Mouse (Mus musculus) heart, embryonic 13.5 days (tissue): Measurements from ENCODE around the gene Apobec3. TPM values are rescaled to one million over a fixed set of nuclear protein-coding genes. Genes with fewer than 3 reads are reported as not detected.

ENCODE experiments used
- ATAC-seq: fragments of 200-750 bp; cut with Nextera tagmentation; 2 replicates; pipeline ENCODE4 v1.8.0; 2017; ENCODE audit warnings: moderate TSS enrichment; ENCODE audit not compliant: insufficient number of reproducible peaks, low FRiP score, low TSS enrichment; ENCODE audit errors: extremely low read depth
- H3K27ac ChIP-seq: fragments of 300-500 bp; sonication (generic); replicated peaks from 2 replicates; pipeline ENCODE4 v1.5.1; 2015; ENCODE audit warnings: moderate library complexity, mild to moderate bottlenecking, inconsistent platforms
- H3K27me3 ChIP-seq: fragments of 300-500 bp; sonication (generic); replicated peaks from 2 replicates; pipeline ENCODE4 v1.6.1; 2015; ENCODE audit warnings: mild to moderate bottlenecking, inconsistent platforms
- H3K36me3 ChIP-seq: fragments of 300-500 bp; sonication (generic); 2 replicates; pipeline ENCODE4 v1.6.1; 2015; ENCODE audit warnings: mild to moderate bottlenecking, inconsistent platforms
- H3K4me1 ChIP-seq: fragments of 300-500 bp; sonication (generic); 2 replicates; pipeline ENCODE4 v1.6.1; 2015; ENCODE audit warnings: inconsistent platforms
- H3K4me2 ChIP-seq: fragments of 300-500 bp; sonication (generic); 2 replicates; pipeline ENCODE4 v1.6.1; 2015; ENCODE audit warnings: inconsistent platforms, mild to moderate bottlenecking, moderate library complexity
- H3K4me3 ChIP-seq: fragments of 300-500 bp; sonication (generic); 2 replicates; pipeline ENCODE4 v1.5.1; 2015; ENCODE audit warnings: moderate library complexity, mild to moderate bottlenecking, inconsistent platforms
- H3K9ac ChIP-seq: fragments of 300-500 bp; sonication (generic); 2 replicates; pipeline ENCODE4 v1.6.1; 2015; ENCODE audit warnings: inconsistent platforms, mild to moderate bottlenecking, moderate library complexity
- H3K9me3 ChIP-seq: fragments of 300-500 bp; sonication (generic); 2 replicates; pipeline ENCODE4 v1.6.1; 2016; ENCODE audit warnings: inconsistent platforms
- WGBS: fragments of 180-500 bp; shearing (Covaris S2); methylation state at CpG from one replicate; pipeline ENCODE4 v1.1.7; 2015; ENCODE audit warnings: mixed read lengths; 5-methylcytosine and 5-hydroxymethylcytosine counted together
- polyA plus RNA-seq: library from polyadenylated mRNA; unstranded; fragments of >200 nt; fragmentation: Nextera tagmentation; extraction: Ambion mirVana; gene quantifications from 2 replicates; pipeline ENCODE4 v1.2.1, GENCODE M21; 2015

The Apobec3 gene
- polyA plus RNA-seq, 1 experiment from 2014 or later, result 13.5 TPM

DNA sequence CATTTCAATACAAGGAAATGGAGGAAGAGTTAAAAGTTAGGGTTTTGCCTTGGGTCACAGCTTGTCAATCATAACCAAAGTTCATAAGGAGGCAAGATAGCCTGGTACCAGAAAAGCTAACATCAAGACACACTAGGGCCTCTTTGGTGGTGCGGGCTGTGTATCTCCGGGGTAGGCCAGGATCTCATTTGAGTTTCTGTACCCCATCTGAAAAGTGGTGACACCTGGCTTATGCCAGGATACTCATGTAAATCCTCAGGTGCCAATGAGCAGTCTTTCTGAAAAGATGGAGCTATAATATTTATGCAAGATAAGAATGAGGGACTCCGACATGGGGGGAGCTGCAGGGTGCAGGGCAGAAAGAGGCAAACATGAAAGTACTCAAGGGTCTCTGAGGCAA, 36.9 kb downstream of the Apobec3 start:
- Histone ChIP-seq H3K4me1 (peaks cover 17% of the 10 kb centered on the region), H3K4me2 (peak overlapping the region; percentile 96), H3K9me3 (no peaks in the 10 kb centered on the region), H3K9ac (peak overlapping the region; percentile 85), H3K27me3 (peaks cover 44% of the 10 kb centered on the region), H3K27ac (peak overlapping the region; percentile 61), H3K36me3 (no peaks in the 10 kb centered on the region), H3K4me3 (peak overlapping the region; percentile 72)
- 83% methylated on average over 3 of the region's 3 CpGs for WGBS
- ATAC-seq, result no peak

- Histone ChIP-seq H3K4me2 (peak overlapping the region; percentile 96), H3K27ac (peak overlapping the region; percentile 20), H3K27me3 (peaks cover 48% of the 10 kb centered on the region), H3K4me1 (peaks cover 22% of the 10 kb centered on the region), H3K9ac (no peak overlapping the region), H3K9me3 (no peaks in the 10 kb centered on the region), H3K36me3 (no peaks in the 10 kb centered on the region), H3K4me3 (peak overlapping the region; percentile 72)
- WGBS, result 83% methylated on average over 2 of the region's 2 CpGs
- ATAC-seq, result no peak
Observed at GRCm38 (mm10) chr15:79928736-79929135, 37.3 kb downstream of the Apobec3 start.

DNA sequence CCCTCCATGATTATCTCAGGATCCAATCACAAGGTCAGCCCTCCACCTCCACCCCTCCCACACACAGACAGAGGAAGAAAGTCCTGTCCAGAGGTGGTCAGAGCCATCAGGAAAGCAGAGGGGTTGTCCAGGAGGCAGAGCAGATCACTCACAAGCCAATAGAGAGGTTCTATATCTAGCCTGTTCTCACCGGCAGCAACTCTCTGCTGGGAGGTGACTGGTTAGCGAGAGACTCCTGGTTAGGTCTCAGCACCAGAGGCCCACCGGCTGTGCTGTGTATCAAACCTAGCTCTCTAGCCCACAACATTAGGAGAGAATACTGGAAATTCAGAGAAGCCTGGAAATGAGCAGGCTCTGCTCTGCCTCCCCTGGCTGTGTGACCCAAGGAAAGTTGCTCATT, 38.3 kb downstream of the Apobec3 start:
- no peaks in the 10 kb centered on the region for H3K9me3 ChIP-seq
- no peaks in the 10 kb centered on the region for H3K36me3 ChIP-seq
- ATAC-seq, result no peak
- peaks cover 58% of the 10 kb centered on the region for H3K27me3 ChIP-seq
- H3K4me2 ChIP-seq, result peak overlapping the region; percentile 96; the same call in 1 of the 2 replicates
- H3K9ac ChIP-seq, result no peak overlapping the region
- 72% methylated on average over 3 of the region's 3 CpGs for WGBS
- no peak overlapping the region for H3K27ac ChIP-seq
- peaks cover 27% of the 10 kb centered on the region for H3K4me1 ChIP-seq
- 0 out of 2 replicates have a peak overlapping the region, but pooled peaks have one; percentile 72 for H3K4me3 ChIP-seq

DNA sequence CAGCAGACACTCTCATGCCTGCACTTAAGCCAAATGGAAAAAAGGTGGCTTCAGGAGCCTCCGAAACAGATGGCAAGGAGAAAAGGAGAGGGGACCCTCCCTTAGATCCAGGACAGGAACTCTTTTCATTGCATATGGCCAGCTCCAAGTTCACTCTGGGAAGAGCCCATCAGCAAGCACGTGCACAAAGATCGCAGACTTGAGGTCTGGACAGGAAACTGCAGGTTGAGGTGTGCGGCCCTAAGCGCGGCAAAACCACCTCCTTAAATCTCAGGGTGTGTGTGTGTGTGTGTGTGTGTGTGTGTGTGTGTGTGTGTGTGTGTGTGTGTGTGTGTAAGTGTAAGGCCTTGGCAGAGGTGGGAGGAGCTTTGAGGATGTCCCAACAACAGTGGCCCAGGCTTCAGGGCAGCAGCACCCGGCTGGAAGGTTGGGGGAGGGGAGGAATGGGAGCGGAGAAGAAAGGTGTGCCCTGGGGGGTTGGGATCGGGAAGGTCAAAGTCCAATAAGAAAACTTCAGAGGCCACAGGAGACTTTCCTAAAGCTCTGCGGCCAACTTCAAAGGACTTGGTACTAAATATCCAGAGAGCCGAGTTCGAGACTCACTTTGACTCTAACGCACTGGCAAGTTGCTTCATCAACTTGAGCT, 40.2 kb downstream of the Apobec3 start:
- peak overlapping the region; percentile 76 for H3K4me3 ChIP-seq
- WGBS, result 19% methylated on average over 13 of the region's 13 CpGs
- H3K4me2 ChIP-seq, result peak overlapping the region; percentile 96
- H3K4me1 ChIP-seq, result peaks cover 27% of the 10 kb centered on the region
- H3K27ac ChIP-seq, result peak overlapping the region; percentile 45; the same call in 1 of the 2 replicates
- H3K9me3 ChIP-seq, result no peaks in the 10 kb centered on the region
- no peak for ATAC-seq
- H3K27me3 ChIP-seq, result peaks cover 75% of the 10 kb centered on the region
- peak overlapping the region; percentile 83; the same call in 1 of the 2 replicates for H3K9ac ChIP-seq
- no peaks in the 10 kb centered on the region for H3K36me3 ChIP-seq

DNA sequence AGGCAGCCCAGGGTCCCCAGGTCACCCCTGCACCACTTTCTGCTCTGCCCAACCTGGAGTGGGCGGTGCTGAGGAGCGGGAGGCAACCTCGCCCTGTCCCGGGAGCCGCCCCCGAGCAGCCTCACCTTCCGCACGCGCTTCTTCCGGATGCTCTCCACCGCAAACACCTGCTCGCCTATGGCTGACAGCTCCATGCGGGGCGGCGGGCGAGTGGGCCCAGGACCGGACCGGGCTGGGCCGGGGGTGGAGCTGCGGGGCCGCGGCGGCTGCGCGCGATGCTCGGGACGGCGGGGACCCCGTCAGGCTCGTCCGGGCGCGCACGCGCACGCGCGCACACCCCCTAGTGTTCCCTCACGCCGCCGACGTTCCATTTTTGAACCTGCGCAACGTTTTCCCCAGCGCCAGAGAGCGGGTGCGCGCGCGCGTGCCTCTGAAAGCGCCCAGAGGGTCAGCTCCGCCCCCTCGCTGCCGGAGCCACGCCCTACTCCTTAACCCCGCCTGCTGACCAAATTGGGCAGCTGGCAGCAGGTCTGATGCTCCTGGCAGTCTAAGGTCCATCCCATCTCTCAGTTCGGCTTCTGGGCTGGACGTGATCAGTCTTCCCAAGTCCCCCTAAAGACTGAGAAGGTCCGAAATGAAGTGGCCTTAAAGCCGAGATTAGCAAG, 41.0 kb downstream of the Apobec3 start:
- Histone ChIP-seq H3K36me3 (no peaks in the 10 kb centered on the region), H3K27ac (peak overlapping the region; percentile 45), H3K27me3 (peaks cover 79% of the 10 kb centered on the region), H3K4me1 (peaks cover 23% of the 10 kb centered on the region), H3K4me3 (peak overlapping the region; percentile 76), H3K9me3 (no peaks in the 10 kb centered on the region), H3K4me2 (peak overlapping the region; percentile 96), H3K9ac (peak overlapping the region; percentile 83)
- WGBS, result 1% methylated on average over 58 of the region's 62 CpGs
- peak; percentile 70 for ATAC-seq

- Histone ChIP-seq H3K9me3 (no peaks in the 10 kb centered on the region), H3K4me3 (peak overlapping the region; percentile 76), H3K4me1 (peaks cover 20% of the 10 kb centered on the region), H3K36me3 (no peaks in the 10 kb centered on the region), H3K9ac (peak overlapping the region; percentile 33; the same call in 1 of the 2 replicates), H3K27me3 (peaks cover 84% of the 10 kb centered on the region), H3K27ac (no peak overlapping the region), H3K4me2 (peak overlapping the region; percentile 96)
- ATAC-seq, result no peak
- 8% methylated on average over 22 of the region's 22 CpGs for WGBS
Observed at GRCm38 (mm10) chr15:79933052-79933669, 41.7 kb downstream of the Apobec3 start.

DNA sequence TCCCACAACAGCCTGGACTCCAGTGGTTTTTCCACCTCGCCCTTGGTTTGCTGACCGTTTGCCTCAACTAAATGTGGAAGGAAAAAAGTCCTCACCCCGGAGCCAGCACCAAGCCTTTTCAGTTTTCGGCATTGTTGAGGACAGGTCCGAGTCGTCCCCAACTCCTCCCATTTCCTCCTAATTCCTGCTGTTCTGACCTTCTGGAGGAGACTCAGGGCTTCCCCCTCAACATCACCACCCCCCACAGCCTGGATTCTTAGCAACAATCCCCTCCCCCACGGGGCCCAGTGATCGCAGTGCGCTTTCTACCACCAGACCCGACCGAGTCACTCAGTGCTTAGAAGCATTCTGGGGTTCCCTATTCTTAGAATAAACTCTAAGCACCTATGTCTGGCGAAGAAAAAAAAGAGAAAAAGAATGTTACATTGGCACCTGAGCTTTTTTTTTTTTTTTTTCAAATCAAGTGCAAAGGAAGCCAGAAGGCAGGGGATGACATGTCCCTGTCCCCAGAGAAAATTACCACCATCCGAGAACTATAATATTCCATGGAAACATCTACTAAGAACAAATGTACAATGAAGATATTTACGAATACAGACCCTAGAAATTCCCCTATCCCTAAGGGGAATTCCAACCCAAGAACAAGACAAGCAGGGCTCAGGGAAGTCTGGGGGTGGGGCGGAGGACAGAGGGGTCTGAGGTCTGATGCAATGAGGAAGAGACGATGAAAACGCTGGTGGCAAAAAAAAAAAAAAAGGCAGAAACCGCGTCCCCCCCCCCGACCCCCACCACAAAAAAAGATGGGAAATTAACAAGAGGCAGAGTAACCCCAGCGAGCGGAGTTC, 42.4 kb downstream of the Apobec3 start:
- no peaks in the 10 kb centered on the region for H3K36me3 ChIP-seq
- peak overlapping the region; percentile 96 for H3K4me2 ChIP-seq
- H3K4me3 ChIP-seq, result peak overlapping the region; percentile 76
- peaks cover 20% of the 10 kb centered on the region for H3K4me1 ChIP-seq
- 4% methylated on average over 22 of the region's 22 CpGs for WGBS
- peaks cover 82% of the 10 kb centered on the region for H3K27me3 ChIP-seq
- H3K27ac ChIP-seq, result no peak overlapping the region
- no peaks in the 10 kb centered on the region for H3K9me3 ChIP-seq
- peak overlapping the region; percentile 33; the same call in 1 of the 2 replicates for H3K9ac ChIP-seq
- no peak for ATAC-seq

- no peak overlapping the region for H3K9ac ChIP-seq
- H3K4me1 ChIP-seq, result peaks cover 20% of the 10 kb centered on the region
- H3K4me3 ChIP-seq, result no peak overlapping the region
- H3K36me3 ChIP-seq, result no peaks in the 10 kb centered on the region
- H3K4me2 ChIP-seq, result 0 out of 2 replicates have a peak overlapping the region, but pooled peaks have one; percentile 96
- H3K27ac ChIP-seq, result no peak overlapping the region
- peaks cover 80% of the 10 kb centered on the region for H3K27me3 ChIP-seq
- no peaks in the 10 kb centered on the region for H3K9me3 ChIP-seq
- WGBS, result 9% methylated on average over 10 of the region's 10 CpGs
- no peak for ATAC-seq
Observed at GRCm38 (mm10) chr15:79934776-79935175, 43.3 kb downstream of the Apobec3 start.

- ATAC-seq, result no peak
- H3K4me1 ChIP-seq, result peaks cover 20% of the 10 kb centered on the region
- no peak overlapping the region for H3K9ac ChIP-seq
- no peak overlapping the region for H3K4me2 ChIP-seq
- H3K9me3 ChIP-seq, result no peaks in the 10 kb centered on the region
- no peaks in the 10 kb centered on the region for H3K36me3 ChIP-seq
- WGBS, result 29% methylated on average over 9 of the region's 9 CpGs
- H3K4me3 ChIP-seq, result no peak overlapping the region
- H3K27ac ChIP-seq, result no peak overlapping the region
- H3K27me3 ChIP-seq, result peaks cover 69% of the 10 kb centered on the region
Observed at GRCm38 (mm10) chr15:79935654-79936373, 44.4 kb downstream of the Apobec3 start.

DNA sequence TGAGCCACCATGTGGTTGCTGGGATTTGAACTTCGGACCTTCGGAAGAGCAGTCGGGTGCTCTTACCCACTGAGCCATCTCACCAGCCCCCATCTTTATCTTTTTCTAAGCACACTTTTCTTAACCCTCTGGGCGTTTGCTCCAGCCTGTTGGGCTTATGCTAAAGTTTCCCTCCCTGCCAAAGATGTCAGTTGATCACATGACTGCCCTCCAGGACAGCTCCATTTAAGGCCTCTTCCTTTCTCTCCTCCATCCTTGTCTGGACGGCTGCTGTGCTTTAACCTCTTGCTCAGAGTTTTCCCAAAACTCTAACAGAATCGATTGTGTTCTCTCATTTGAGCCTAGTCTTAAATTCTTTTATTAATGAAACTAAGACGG, 44.9 kb downstream of the Apobec3 start:
- Histone ChIP-seq H3K9me3 (no peaks in the 10 kb centered on the region), H3K4me1 (peaks cover 20% of the 10 kb centered on the region), H3K4me2 (no peak overlapping the region), H3K9ac (no peak overlapping the region), H3K36me3 (no peaks in the 10 kb centered on the region), H3K27ac (no peak overlapping the region), H3K27me3 (peaks cover 64% of the 10 kb centered on the region), H3K4me3 (no peak overlapping the region)
- 56% methylated on average over 7 of the region's 7 CpGs for WGBS
- ATAC-seq, result no peak
